Mouse (Mus musculus): Measurements from ENCODE around the gene Mmp2.
"Not testable (repeated sequence)": the region's sequence is repeated elsewhere in the genome, so short reads cannot be mapped to it uniquely, and the experiment has no call there.

The Mmp2 gene

GRCm38 (mm10) chr8:92827243-92828034 is at the start of gene Mmp2:
Gene Mmp2, plus strand, starts transcription at chr8:92827291.
- in situ Hi-C loops (cut with MboI), result no loop called here

- in situ Hi-C loops (cut with MboI), result no loop called here
Observed at GRCm38 (mm10) chr8:92780976-92781375, 46.1 kb upstream of the Mmp2 start.

- in situ Hi-C loops (cut with MboI), result no loop called here
Observed at GRCm38 (mm10) chr8:92783906-92784610, 43.0 kb upstream of the Mmp2 start.

- in situ Hi-C loops (cut with MboI), result no loop called here
Observed at GRCm38 (mm10) chr8:92790835-92791234, 36.3 kb upstream of the Mmp2 start.

- in situ Hi-C loops (cut with MboI), result not testable (repeated sequence)
Observed at GRCm38 (mm10) chr8:92791999-92792398, 35.1 kb upstream of the Mmp2 start.

- in situ Hi-C loops (cut with MboI), result no loop called here
Observed at GRCm38 (mm10) chr8:92793852-92794580, 33.1 kb upstream of the Mmp2 start.

GRCm38 (mm10) chr8:92797527-92797931 is 29.6 kb upstream of the Mmp2 start:
- in situ Hi-C loops (cut with MboI), result no loop called here

- in situ Hi-C loops (cut with MboI), result no loop called here
Observed at GRCm38 (mm10) chr8:92799406-92799805, 27.7 kb upstream of the Mmp2 start.

GRCm38 (mm10) chr8:92801231-92801630 is 25.9 kb upstream of the Mmp2 start:
- in situ Hi-C loops (cut with MboI), result no loop called here

GRCm38 (mm10) chr8:92802591-92802990 is 24.5 kb upstream of the Mmp2 start:
- in situ Hi-C loops (cut with MboI), result no loop called here

GRCm38 (mm10) chr8:92812773-92813172 is 14.3 kb upstream of the Mmp2 start:
- in situ Hi-C loops (cut with MboI), result loop anchor here (10.0 kb wide), 1 partner anchor 192 kb away; no protein-coding TSS in a partner anchor

- in situ Hi-C loops (cut with MboI), result loop anchor here (10.0 kb wide), 1 partner anchor 189 kb away; no protein-coding TSS in a partner anchor
Observed at GRCm38 (mm10) chr8:92815661-92816060, 11.4 kb upstream of the Mmp2 start.

GRCm38 (mm10) chr8:92817928-92818818 is 8.9 kb upstream of the Mmp2 start:
- in situ Hi-C loops (cut with MboI), result loop anchor here (10.0 kb wide), 1 partner anchor 187 kb away; no protein-coding TSS in a partner anchor

GRCm38 (mm10) chr8:92821151-92821550 is 5.9 kb upstream of the Mmp2 start:
- in situ Hi-C loops (cut with MboI), result no loop called here

GRCm38 (mm10) chr8:92822386-92822785 is 4.7 kb upstream of the Mmp2 start:
- in situ Hi-C loops (cut with MboI), result no loop called here

- in situ Hi-C loops (cut with MboI), result no loop called here
Observed at GRCm38 (mm10) chr8:92825991-92826390, 1.1 kb upstream of the Mmp2 start.

- in situ Hi-C loops (cut with MboI), result no loop called here
Observed at GRCm38 (mm10) chr8:92828251-92828743, 1.2 kb downstream of the Mmp2 start.

GRCm38 (mm10) chr8:92834065-92834731 is 7.1 kb downstream of the Mmp2 start:
- in situ Hi-C loops (cut with MboI), result no loop called here

GRCm38 (mm10) chr8:92834786-92835500 is 7.9 kb downstream of the Mmp2 start:
- in situ Hi-C loops (cut with MboI), result no loop called here

- in situ Hi-C loops (cut with MboI), result no loop called here
Observed at GRCm38 (mm10) chr8:92835901-92836300, 8.8 kb downstream of the Mmp2 start.

Data from mature B cell (primary cell).